Comparison of ENCODE assay signal across 8 mouse cellular contexts in genomic region chr6:8949665-8950201, GRCm38 (mm10). TPM values are rescaled to one million over a fixed set of nuclear protein-coding genes. Genes with fewer than 3 reads are reported as not detected.
DNase-seq lines count a peak whose midpoint lies in the region; ATAC-seq lines count a peak whose summit lies in the region.

No protein-coding gene starts in this region.

- ATAC-seq in kidney, embryonic 16.5 days (ENCODE audit: low FRiP score, low TSS enrichment) = no peak
- no peak for ATAC-seq in heart, embryonic 16.5 days (replicated peaks; ENCODE audit: extremely low read depth, insufficient read depth, low FRiP score)
- peak; percentile 68 for ATAC-seq in midbrain, embryonic 12.5 days (ENCODE audit: low FRiP score, low read depth)

- no peak overlapping the region for H3K9ac ChIP-seq in kidney, embryonic 16.5 days (replicated peaks; ENCODE audit: low read length)
- no peak overlapping the region for H3K9ac ChIP-seq in heart, embryonic 16.5 days (ENCODE audit: low read length)
- H3K9ac ChIP-seq in midbrain, embryonic 12.5 days (replicated peaks) = peak overlapping the region; percentile 59

- under 1% methylated on average over 31 of the region's 31 CpGs for WGBS in kidney, embryonic 16.5 days
- WGBS in heart, embryonic 16.5 days = 1% methylated on average over 31 of the region's 31 CpGs
- under 1% methylated on average over 31 of the region's 31 CpGs for WGBS in midbrain, embryonic 12.5 days

- peaks cover 13% of the 10 kb centered on the region for H3K4me1 ChIP-seq in kidney, embryonic 16.5 days (ENCODE audit: insufficient read depth, low read length)
- H3K4me1 ChIP-seq in heart, embryonic 16.5 days (ENCODE audit: control insufficient read depth, insufficient read depth, low read length) = peaks cover 9% of the 10 kb centered on the region
- H3K4me1 ChIP-seq in midbrain, embryonic 12.5 days = peaks cover 29% of the 10 kb centered on the region

- peaks cover 84% of the 10 kb centered on the region for H3K27me3 ChIP-seq in kidney, embryonic 16.5 days (ENCODE audit: insufficient read depth, low read length)
- peaks cover 75% of the 10 kb centered on the region for H3K27me3 ChIP-seq in heart, embryonic 16.5 days (ENCODE audit: control insufficient read depth, insufficient read depth, low read length)
- H3K27me3 ChIP-seq in midbrain, embryonic 12.5 days = peaks cover 72% of the 10 kb centered on the region

- no peaks in the 10 kb centered on the region for H3K9me3 ChIP-seq in kidney, embryonic 16.5 days (ENCODE audit: low read length)
- no peaks in the 10 kb centered on the region for H3K9me3 ChIP-seq in heart, embryonic 16.5 days (replicated peaks; ENCODE audit: control insufficient read depth, low read length)
- no peaks in the 10 kb centered on the region for H3K9me3 ChIP-seq in midbrain, embryonic 12.5 days

- H3K4me2 ChIP-seq in kidney, embryonic 16.5 days (replicated peaks; ENCODE audit: low read depth, low read length) = peak overlapping the region; percentile 34
- H3K4me2 ChIP-seq in heart, embryonic 16.5 days (ENCODE audit: low read depth, low read length) = peak overlapping the region; percentile 11; the same call in 1 of the 2 replicates
- peak overlapping the region; percentile 93 for H3K4me2 ChIP-seq in midbrain, embryonic 12.5 days (replicated peaks)

- no peaks in the 10 kb centered on the region for H3K36me3 ChIP-seq in kidney, embryonic 16.5 days (ENCODE audit: insufficient read depth, low read length)
- H3K36me3 ChIP-seq in heart, embryonic 16.5 days (ENCODE audit: control insufficient read depth, insufficient read depth) = no peaks in the 10 kb centered on the region
- no peaks in the 10 kb centered on the region for H3K36me3 ChIP-seq in midbrain, embryonic 12.5 days

- H3K4me3 ChIP-seq in kidney, embryonic 16.5 days (ENCODE audit: low read length) = peak overlapping the region; percentile 24
- peak overlapping the region; percentile 30 for H3K4me3 ChIP-seq in heart, embryonic 16.5 days (ENCODE audit: low read length)
- H3K4me3 ChIP-seq in midbrain, embryonic 12.5 days = peak overlapping the region; percentile 51

- H3K27ac ChIP-seq in kidney, embryonic 16.5 days (ENCODE audit: low read length) = no peak overlapping the region
- no peak overlapping the region for H3K27ac ChIP-seq in heart, embryonic 16.5 days (ENCODE audit: low read length)
- peak overlapping the region; percentile 63 for H3K27ac ChIP-seq in midbrain, embryonic 12.5 days (replicated peaks)

- no peak for DNase-seq in kidney, adult 8-10 months
- DNase-seq in cerebellum, postnatal 14 days = peak; percentile 71 to 78
- no peak for DNase-seq in B cell, adult 2 months
- no peak for DNase-seq in testis, postnatal 14 days (ENCODE audit: low spot score)
- DNase-seq in spleen, adult 18-20 months = no peak

RNA-seq across cellular contexts. Expression of gene Nxph1, which starts 1.5 kb away (rescaled TPM):
- 0.10 and 0.27 TPM in 2 replicates for polyA plus RNA-seq in kidney, embryonic 16.5 days (2015; fragmentation: Nextera tagmentation; extraction: Ambion mirVana)
- polyA plus RNA-seq in heart, embryonic 16.5 days (2015; fragmentation: Nextera tagmentation; extraction: Ambion mirVana) = 0.09 and 0.22 TPM in 2 replicates
- 15.7 and 16.5 TPM in 2 replicates for polyA plus RNA-seq in midbrain, embryonic 12.5 days (2016; fragmentation: Nextera tagmentation; extraction: Ambion mirVana)

Comparison
In these comparisons a context has a peak if more than half of its experiments do, and no peak if none do; other contexts are left out.
1. H3K4me2 ChIP-seq: peak in every context shown above with its lines; median percentile 93 in midbrain, embryonic 12.5 days; 34 in kidney, embryonic 16.5 days; 11 in heart, embryonic 16.5 days.
2. DNase-seq: peak in cerebellum, postnatal 14 days (2 of 2); none in kidney, adult 8-10 months (0 of 2), B cell, adult 2 months (0 of 2), testis, postnatal 14 days (single experiment) and spleen, adult 18-20 months (0 of 2).
3. RNA of gene Nxph1, which starts 1.5 kb away (polyA plus RNA-seq): 15.7 to 16.5 TPM in midbrain, embryonic 12.5 days; 0.10 to 0.27 TPM in kidney, embryonic 16.5 days and 0.09 to 0.22 TPM in heart, embryonic 16.5 days; every median in the first group is over 10 times any median in the second.
4. Peak in every context shown above with its lines, with median percentiles within 50 percentile points of each other: H3K4me3 ChIP-seq.